Mouse (Mus musculus): ENCODE results near the gene Phf5a. TPM values are rescaled to one million over a fixed set of nuclear protein-coding genes. Genes with fewer than 3 reads are reported as not detected.

Gene Phf5a
- polyA plus RNA-seq, 1 experiment from 2014 or later, result 212 TPM

- no peak overlapping the region for H3K4me3 ChIP-seq
- peaks cover 97% of the 10 kb centered on the region for H3K36me3 ChIP-seq
- no peaks in the 10 kb centered on the region for H3K4me1 ChIP-seq (replicated peaks)
- 80% methylated on average over 3 of the region's 3 CpGs for WGBS
- no peak for DNase-seq (ENCODE audit: low spot score)
- no peak overlapping the region for H3K27ac ChIP-seq
- no peaks in the 10 kb centered on the region for H3K27me3 ChIP-seq (ENCODE audit: insufficient read depth, poor library complexity, severe bottlenecking)
- no peaks in the 10 kb centered on the region for H3K9me3 ChIP-seq
These were observed 49.1 kb downstream of the Phf5a start for GRCm38 (mm10) chr15:81822631-81823030.

GRCm38 (mm10) chr15:81818404-81818803 lies 53.3 kb downstream of the Phf5a start:
- Histone ChIP-seq H3K27me3 (ENCODE audit: insufficient read depth, poor library complexity, severe bottlenecking) (no peaks in the 10 kb centered on the region), H3K4me1 (replicated peaks) (peaks cover 12% of the 10 kb centered on the region), H3K27ac (no peak overlapping the region), H3K36me3 (peaks cover 84% of the 10 kb centered on the region), H3K9me3 (no peaks in the 10 kb centered on the region), H3K4me3 (no peak overlapping the region)
- WGBS, result 86% methylated on average over 3 of the region's 3 CpGs
- no peak for DNase-seq (ENCODE audit: low spot score)

DNA sequence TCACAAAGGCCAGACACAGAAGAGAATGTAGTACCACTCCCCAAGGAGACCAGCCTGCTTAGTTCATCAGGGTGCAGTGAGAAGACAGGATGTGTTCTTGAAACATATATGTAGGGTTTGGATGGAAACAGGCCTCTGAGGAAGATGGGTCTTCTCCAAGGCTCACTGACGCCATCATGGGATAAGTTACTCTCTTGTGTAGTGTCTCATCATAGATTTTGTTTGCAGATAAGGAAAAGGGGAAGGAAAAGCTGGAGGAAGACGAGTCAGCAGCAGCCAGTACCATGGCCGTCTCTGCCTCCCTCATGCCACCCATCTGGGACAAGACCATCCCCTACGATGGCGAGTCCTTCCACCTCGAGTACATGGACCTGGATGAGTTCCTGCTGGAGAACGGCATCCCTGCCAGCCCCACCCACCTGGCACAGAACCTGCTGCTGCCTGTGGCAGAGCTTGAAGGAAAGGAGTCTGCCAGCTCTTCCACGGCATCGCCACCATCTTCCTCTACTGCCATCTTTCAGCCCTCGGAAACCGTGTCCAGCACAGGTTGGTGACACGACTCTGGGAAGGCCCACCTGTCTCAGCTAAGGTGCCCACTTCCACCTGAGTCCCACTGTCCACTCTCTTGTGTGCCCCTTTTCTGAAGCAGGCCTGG lies 56.9 kb downstream of the Phf5a start:
- 90% methylated on average over 12 of the region's 12 CpGs for WGBS
- DNase-seq (ENCODE audit: low spot score), result no peak
- Histone ChIP-seq H3K27me3 (ENCODE audit: insufficient read depth, poor library complexity, severe bottlenecking) (no peaks in the 10 kb centered on the region), H3K36me3 (peaks cover 50% of the 10 kb centered on the region), H3K4me3 (no peak overlapping the region), H3K9me3 (no peaks in the 10 kb centered on the region), H3K27ac (no peak overlapping the region), H3K4me1 (replicated peaks) (peaks cover 44% of the 10 kb centered on the region)

Other genes with a start within 250 kb of the Phf5a start
- 41.9 and 44.9 TPM in 2 replicates for gene L3mbtl2, start 208.0 kb downstream of the Phf5a start, polyA plus RNA-seq (2016; fragmentation: Nextera tagmentation; extraction: Ambion mirVana)
- 1.7 and 2.5 TPM in 2 replicates for gene Chadl, start 174.6 kb downstream of the Phf5a start, polyA plus RNA-seq (2016; fragmentation: Nextera tagmentation; extraction: Ambion mirVana)
- gene Zc3h7b, start 126.9 kb downstream of the Phf5a start, polyA plus RNA-seq (2016; fragmentation: Nextera tagmentation; extraction: Ambion mirVana), result 37.9 and 40.8 TPM in 2 replicates
- 166 and 178 TPM in 2 replicates for gene Rangap1, start 126.4 kb downstream of the Phf5a start, polyA plus RNA-seq (2016; fragmentation: Nextera tagmentation; extraction: Ambion mirVana)
- 16.4 and 19.4 TPM in 2 replicates for gene Tef, start 69.5 kb downstream of the Phf5a start, polyA plus RNA-seq (2016; fragmentation: Nextera tagmentation; extraction: Ambion mirVana)
- 18.6 and 19.1 TPM in 2 replicates for gene Tob2, start 13.1 kb downstream of the Phf5a start, polyA plus RNA-seq (2016; fragmentation: Nextera tagmentation; extraction: Ambion mirVana)
- gene Aco2, start 398 bp upstream of the Phf5a start, polyA plus RNA-seq (2016; fragmentation: Nextera tagmentation; extraction: Ambion mirVana), result 157 and 175 TPM in 2 replicates
- gene Polr3h, start 54.3 kb upstream of the Phf5a start, polyA plus RNA-seq (2016; fragmentation: Nextera tagmentation; extraction: Ambion mirVana), result 84.8 and 86.3 TPM in 2 replicates
- gene Csdc2, start 64.8 kb upstream of the Phf5a start, polyA plus RNA-seq (2016; fragmentation: Nextera tagmentation; extraction: Ambion mirVana), result 13.8 and 33.7 TPM in 2 replicates
- gene Pmm1, start 89.0 kb upstream of the Phf5a start, polyA plus RNA-seq (2016; fragmentation: Nextera tagmentation; extraction: Ambion mirVana), result 37.3 and 39.0 TPM in 2 replicates
- gene 1700029P11Rik, start 108.6 kb upstream of the Phf5a start, polyA plus RNA-seq (2016; fragmentation: Nextera tagmentation; extraction: Ambion mirVana), result not detected in 2 replicates
- gene Xrcc6, start 115.9 kb upstream of the Phf5a start, polyA plus RNA-seq (2016; fragmentation: Nextera tagmentation; extraction: Ambion mirVana), result 62.1 and 75.1 TPM in 2 replicates
- 36.4 and 39.7 TPM in 2 replicates for gene Desi1, start 162.0 kb upstream of the Phf5a start, polyA plus RNA-seq (2016; fragmentation: Nextera tagmentation; extraction: Ambion mirVana)
- 276 and 351 TPM in 2 replicates for gene Snu13, start 175.7 kb upstream of the Phf5a start, polyA plus RNA-seq (2016; fragmentation: Nextera tagmentation; extraction: Ambion mirVana)
- gene 4930407I10Rik, start 187.2 kb upstream of the Phf5a start, polyA plus RNA-seq (2016; fragmentation: Nextera tagmentation; extraction: Ambion mirVana), result not detected in 2 replicates
- gene Mei1, start 198.1 kb upstream of the Phf5a start, polyA plus RNA-seq (2016; fragmentation: Nextera tagmentation; extraction: Ambion mirVana), result 0.06 TPM in 1 of 2 replicates, not detected in the other